Mouse (Mus musculus): Measurements from ENCODE around the gene Prss34.

DNA sequence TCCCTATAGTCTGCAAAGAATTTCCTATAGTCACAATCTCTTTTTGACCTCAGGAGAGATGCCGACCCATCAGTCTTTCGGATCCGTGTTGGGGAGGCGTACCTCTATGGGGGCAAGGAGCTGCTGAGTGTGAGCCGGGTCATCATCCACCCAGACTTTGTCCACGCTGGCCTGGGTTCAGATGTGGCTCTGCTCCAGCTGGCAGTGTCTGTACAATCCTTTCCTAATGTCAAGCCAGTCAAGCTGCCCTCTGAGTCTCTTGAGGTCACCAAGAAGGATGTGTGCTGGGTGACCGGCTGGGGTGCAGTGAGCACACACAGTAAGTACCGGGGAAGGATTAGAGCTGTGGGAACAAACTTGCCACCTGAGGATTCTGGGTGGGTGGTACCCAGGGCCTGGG lies 22.6 kb downstream of the Prss34 start:
- TF ChIP-seq POLR2A (IDR thresholded peaks at IDR 0.05; ENCODE audit: insufficient read depth, low read depth, low read length) (no peak), CTCF (IDR thresholded peaks at IDR 0.05) (no peak), EP300 (IDR thresholded peaks at IDR 0.05; ENCODE audit: insufficient read depth, low read depth, low read length) (no peak)

Measured in heart, adult 2 months (tissue).